Mouse (Mus musculus): ENCODE data around the gene Osbpl9. TPM values are rescaled to one million over a fixed set of nuclear protein-coding genes. Genes with fewer than 3 reads are reported as not detected.

Gene Osbpl9
- polyA plus RNA-seq, 1 experiment from 2014 or later: 80.0 TPM

DNA sequence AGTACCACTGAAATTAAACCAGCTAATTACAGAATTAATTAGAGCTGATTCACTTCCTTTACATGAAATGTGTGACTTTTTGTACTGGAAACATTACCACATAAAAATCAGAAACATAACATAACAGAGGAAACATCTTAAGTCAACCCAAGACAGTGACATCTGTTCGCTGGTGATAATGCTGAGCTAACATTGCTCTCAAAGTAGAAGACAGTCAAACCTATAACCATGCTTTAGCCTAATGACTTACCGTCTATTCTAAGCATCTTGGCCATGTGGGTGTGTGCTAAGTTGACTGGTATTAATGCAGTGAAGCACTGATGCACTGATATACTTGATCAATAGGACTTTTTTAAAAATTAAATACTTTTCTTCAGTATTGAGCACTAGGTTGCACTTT lies 52.7 kb downstream of the Osbpl9 start:
- no peak overlapping the region for H3K9ac ChIP-seq (replicated peaks)
- H3K4me2 ChIP-seq (replicated peaks): no peak overlapping the region
- no peaks in the 10 kb centered on the region for H3K36me3 ChIP-seq
- H3K27me3 ChIP-seq: no peaks in the 10 kb centered on the region
- H3K27ac ChIP-seq: no peak overlapping the region
- no peak overlapping the region for H3K4me3 ChIP-seq (replicated peaks)
- 90% methylated on average over 2 of the region's 2 CpGs for WGBS
- peaks cover 10% of the 10 kb centered on the region for H3K4me1 ChIP-seq (replicated peaks)
- H3K9me3 ChIP-seq: no peaks in the 10 kb centered on the region
- no peak for ATAC-seq

DNA sequence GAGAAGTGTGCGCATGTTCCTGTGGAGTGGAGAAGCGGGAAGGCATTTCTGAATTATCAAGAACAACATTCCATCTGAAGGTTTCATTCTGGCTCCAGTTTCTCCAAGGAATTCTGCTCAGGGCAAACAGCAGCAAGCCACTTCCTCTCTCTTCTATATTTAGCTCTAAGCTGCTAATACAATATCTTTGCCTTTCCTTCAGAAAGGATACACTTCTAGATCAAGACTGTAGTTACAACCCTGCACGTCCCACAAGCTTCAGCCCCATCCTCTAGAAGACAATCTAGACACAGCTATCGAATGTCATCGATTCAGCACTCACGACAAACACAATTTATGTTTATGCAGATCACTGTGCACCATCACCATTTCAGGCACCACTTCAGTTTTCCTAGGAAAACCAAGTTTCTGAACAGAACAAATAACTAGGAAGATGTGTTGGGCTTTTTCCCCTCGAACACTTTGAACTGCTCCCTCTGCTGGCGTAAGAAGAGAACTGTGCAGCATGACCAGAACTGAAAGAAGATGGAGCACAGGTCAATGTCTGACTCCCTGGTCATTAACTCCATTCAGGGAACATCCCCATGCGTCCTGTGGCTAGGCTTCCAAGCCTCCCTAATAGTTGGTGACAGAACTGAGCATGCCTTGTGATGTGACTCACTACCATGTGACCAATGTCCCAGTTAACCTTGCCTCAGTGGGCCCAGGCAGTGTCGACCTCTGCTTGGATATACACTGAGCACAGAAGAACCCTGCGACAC lies 54.6 kb downstream of the Osbpl9 start:
- WGBS: 62% methylated on average over 11 of the region's 11 CpGs
- Histone ChIP-seq H3K27me3 (no peaks in the 10 kb centered on the region), H3K4me2 (replicated peaks) (no peak overlapping the region), H3K4me1 (replicated peaks) (no peaks in the 10 kb centered on the region), H3K9me3 (no peaks in the 10 kb centered on the region), H3K9ac (replicated peaks) (no peak overlapping the region), H3K27ac (no peak overlapping the region), H3K4me3 (replicated peaks) (no peak overlapping the region), H3K36me3 (no peaks in the 10 kb centered on the region)
- 0 out of 2 replicates have a peak, but pooled peaks have one; percentile 50 for ATAC-seq

DNA sequence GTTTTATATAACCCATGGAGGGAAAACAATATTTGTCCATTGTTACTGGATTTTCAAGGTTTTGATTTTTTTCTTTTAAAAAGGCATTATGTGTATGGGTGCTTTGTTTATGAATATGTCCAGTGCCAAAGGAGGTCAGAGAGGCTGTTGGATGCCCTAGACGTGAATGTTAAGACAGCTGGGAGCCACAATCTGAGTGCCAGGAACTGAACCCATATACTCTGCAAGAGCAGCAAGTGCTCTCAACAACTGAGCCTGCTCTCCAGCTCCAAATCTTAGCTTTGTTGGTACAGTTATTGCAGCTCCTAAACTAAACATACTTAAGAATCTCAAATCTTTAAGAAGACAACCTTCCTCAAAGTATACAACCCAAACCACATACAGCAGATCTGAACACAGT lies 59.0 kb downstream of the Osbpl9 start:
- H3K4me2 ChIP-seq (replicated peaks): no peak overlapping the region
- H3K4me1 ChIP-seq (replicated peaks): no peaks in the 10 kb centered on the region
- no peaks in the 10 kb centered on the region for H3K9me3 ChIP-seq
- no peaks in the 10 kb centered on the region for H3K27me3 ChIP-seq
- H3K36me3 ChIP-seq: no peaks in the 10 kb centered on the region
- no peak overlapping the region for H3K27ac ChIP-seq
- WGBS: 89% methylated on average over 1 of the region's 1 CpGs
- ATAC-seq: no peak
- H3K9ac ChIP-seq (replicated peaks): no peak overlapping the region
- H3K4me3 ChIP-seq (replicated peaks): no peak overlapping the region

DNA sequence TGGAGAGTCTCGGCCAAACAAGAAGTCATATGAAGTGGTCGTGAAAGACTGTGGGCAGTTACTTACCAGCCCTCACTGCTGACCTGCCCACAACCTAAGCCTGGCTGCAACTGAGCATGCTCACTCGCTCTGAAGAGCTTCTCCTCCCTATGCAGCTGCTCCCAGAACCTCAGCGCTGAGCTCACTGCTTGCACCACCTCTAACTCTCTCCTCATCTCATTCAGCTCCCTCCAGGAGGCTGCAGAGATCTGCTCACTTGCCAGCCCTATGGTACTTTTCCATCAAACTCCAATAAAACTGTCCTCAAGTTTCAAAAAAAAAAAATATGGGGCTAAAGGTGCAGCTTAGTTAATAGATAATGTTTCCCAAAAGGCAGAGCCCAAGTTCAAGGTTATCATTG lies 63.5 kb downstream of the Osbpl9 start:
- Histone ChIP-seq H3K4me2 (replicated peaks) (no peak overlapping the region), H3K9ac (replicated peaks) (no peak overlapping the region), H3K4me1 (replicated peaks) (no peaks in the 10 kb centered on the region), H3K27me3 (no peaks in the 10 kb centered on the region), H3K27ac (no peak overlapping the region), H3K9me3 (no peaks in the 10 kb centered on the region), H3K4me3 (replicated peaks) (no peak overlapping the region), H3K36me3 (no peaks in the 10 kb centered on the region)
- WGBS: 48% methylated on average over 4 of the region's 4 CpGs
- ATAC-seq: no peak

DNA sequence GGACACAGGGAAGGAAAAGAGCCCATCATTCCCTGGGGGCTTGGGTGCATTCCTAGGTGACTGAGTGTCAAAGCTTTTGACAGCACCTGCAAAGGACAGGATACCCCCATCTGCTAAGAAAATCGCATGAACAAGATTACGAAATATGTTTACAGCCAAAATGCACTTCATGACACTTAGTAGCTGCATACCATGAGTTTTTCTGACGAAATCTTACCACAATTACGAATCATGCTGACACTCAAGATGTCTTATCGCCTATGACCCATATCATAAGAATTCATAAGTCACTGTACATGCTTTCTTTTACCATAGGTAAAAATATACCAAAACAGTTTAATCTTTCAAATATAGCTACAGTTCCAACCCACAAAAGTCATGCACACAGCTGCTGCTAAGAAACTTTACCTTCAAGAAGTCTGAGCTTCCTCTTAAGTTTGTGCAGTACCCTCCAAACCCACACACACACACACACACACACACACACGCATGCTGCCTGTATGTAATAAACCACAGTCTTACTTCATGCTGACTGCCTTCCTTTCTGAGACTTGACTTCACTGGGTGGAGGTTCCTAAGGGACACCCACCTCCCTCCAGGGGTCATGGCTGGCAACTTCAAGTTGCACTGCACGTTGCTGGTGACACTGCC lies 65.5 kb downstream of the Osbpl9 start:
- 89% methylated on average over 7 of the region's 7 CpGs for WGBS
- ATAC-seq: no peak
- H3K9me3 ChIP-seq: no peaks in the 10 kb centered on the region
- H3K9ac ChIP-seq (replicated peaks): no peak overlapping the region
- no peak overlapping the region for H3K27ac ChIP-seq
- no peaks in the 10 kb centered on the region for H3K4me1 ChIP-seq (replicated peaks)
- no peaks in the 10 kb centered on the region for H3K27me3 ChIP-seq
- H3K36me3 ChIP-seq: peaks cover 5% of the 10 kb centered on the region
- H3K4me2 ChIP-seq (replicated peaks): no peak overlapping the region
- H3K4me3 ChIP-seq (replicated peaks): no peak overlapping the region

DNA sequence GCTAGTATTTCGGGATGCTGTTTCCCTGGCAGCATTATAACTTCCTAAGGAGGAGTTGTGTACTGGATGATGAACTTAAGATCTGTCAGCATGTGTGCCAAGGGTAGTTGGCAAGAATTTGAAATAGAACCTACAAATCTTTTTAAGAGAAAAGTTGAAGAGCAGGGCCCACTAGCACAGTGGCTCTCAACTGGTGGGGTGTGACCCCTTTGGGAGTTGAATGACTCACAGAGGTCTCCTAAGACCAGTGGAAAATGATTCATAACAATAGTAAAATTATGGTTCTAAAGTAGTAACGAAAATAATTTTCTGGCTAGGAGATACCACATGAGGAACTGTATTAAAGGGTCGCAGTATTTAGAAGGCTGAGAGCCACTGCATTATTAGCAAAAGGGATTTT lies 67.1 kb downstream of the Osbpl9 start:
- Histone ChIP-seq H3K36me3 (peaks cover 9% of the 10 kb centered on the region), H3K4me3 (replicated peaks) (no peak overlapping the region), H3K4me2 (replicated peaks) (no peak overlapping the region), H3K27ac (no peak overlapping the region), H3K9me3 (no peaks in the 10 kb centered on the region), H3K27me3 (no peaks in the 10 kb centered on the region), H3K4me1 (replicated peaks) (no peaks in the 10 kb centered on the region), H3K9ac (replicated peaks) (no peak overlapping the region)
- ATAC-seq: no peak
- 93% methylated on average over 3 of the region's 3 CpGs for WGBS

DNA sequence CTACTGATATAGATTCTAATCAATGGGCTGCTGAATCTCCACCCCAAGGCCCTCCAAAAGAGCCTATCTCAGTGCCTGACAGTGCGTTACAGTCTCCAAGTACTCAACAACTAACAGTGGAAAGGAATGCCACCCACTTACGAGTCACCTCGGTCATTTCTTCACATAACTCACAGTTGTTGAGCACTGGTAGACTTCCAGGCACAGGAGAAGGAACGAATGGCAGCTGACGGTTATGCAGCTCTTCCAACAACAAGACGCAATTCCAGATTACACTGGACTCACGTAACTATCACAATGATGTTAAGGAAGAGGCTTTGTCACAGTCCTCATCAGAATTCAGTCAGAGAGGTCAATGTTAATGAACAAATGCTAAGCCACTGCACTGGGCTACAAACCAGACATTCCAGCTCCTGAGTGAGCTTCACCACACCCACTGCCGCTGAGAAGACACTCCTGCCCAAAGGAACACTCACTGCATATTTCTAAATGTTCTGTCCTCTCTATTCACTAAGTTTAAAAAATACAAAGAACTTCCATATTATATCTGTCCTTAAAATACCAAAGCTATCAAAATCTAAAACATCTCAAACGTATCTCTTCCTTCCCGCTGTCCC lies 70.7 kb downstream of the Osbpl9 start:
- H3K4me1 ChIP-seq (replicated peaks): peaks cover 21% of the 10 kb centered on the region
- H3K9ac ChIP-seq (replicated peaks): no peak overlapping the region
- peaks cover 9% of the 10 kb centered on the region for H3K36me3 ChIP-seq
- no peak overlapping the region for H3K27ac ChIP-seq
- H3K27me3 ChIP-seq: no peaks in the 10 kb centered on the region
- no peak for ATAC-seq
- H3K4me3 ChIP-seq (replicated peaks): no peak overlapping the region
- H3K4me2 ChIP-seq (replicated peaks): no peak overlapping the region
- 92% methylated on average over 10 of the region's 10 CpGs for WGBS
- no peaks in the 10 kb centered on the region for H3K9me3 ChIP-seq

DNA sequence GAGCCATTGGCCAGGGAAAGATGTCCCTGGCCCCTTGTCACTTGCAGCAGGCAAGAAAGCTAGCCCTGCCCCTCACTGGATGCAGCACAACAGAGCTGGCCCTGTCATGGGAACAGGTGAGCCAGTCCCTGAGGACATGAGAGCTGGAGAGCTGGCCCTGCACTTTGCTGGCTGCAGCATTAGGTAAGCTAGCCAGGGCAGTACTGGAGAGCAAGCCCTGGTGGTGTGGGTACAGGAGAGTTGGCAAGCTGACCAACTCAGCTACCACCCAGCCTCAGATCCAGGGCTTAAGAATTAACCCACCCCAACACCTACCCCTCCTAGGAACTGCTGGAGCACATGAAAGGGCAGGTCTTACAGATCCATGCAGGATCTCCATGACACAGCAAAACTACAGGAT lies 73.1 kb downstream of the Osbpl9 start:
- Histone ChIP-seq H3K9ac (replicated peaks) (no peak overlapping the region), H3K27me3 (no peaks in the 10 kb centered on the region), H3K36me3 (peaks cover 9% of the 10 kb centered on the region), H3K4me2 (replicated peaks) (no peak overlapping the region), H3K4me3 (replicated peaks) (no peak overlapping the region), H3K9me3 (no peaks in the 10 kb centered on the region), H3K4me1 (replicated peaks) (peaks cover 21% of the 10 kb centered on the region), H3K27ac (no peak overlapping the region)
- ATAC-seq: no peak

DNA sequence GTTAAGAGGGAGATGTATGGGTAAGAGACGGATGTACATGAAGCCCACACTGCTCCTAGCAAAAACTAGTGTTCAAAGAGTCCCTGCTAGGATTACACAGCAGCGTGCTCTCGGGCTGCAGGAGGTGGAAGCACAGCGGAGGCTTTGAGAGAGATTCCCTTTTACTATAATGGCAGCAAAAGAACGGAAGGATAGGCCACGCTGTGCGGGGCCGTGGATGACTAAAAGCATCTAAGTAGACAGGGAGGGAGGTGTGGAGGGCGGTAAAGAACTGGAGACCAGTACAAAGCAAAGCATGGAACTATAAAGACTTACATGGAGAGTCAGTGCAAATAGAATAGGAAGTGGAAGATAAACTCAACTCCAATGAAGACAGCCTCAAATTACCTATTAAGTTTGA lies 74.1 kb downstream of the Osbpl9 start:
- WGBS: 62% methylated on average over 9 of the region's 9 CpGs
- peak overlapping the region; percentile 39 for H3K27ac ChIP-seq
- peak; percentile 55; the same call in 1 of the 2 replicates for ATAC-seq
- no peak overlapping the region for H3K4me2 ChIP-seq (replicated peaks)
- peaks cover 9% of the 10 kb centered on the region for H3K36me3 ChIP-seq
- peaks cover 21% of the 10 kb centered on the region for H3K4me1 ChIP-seq (replicated peaks)
- no peaks in the 10 kb centered on the region for H3K9me3 ChIP-seq
- no peaks in the 10 kb centered on the region for H3K27me3 ChIP-seq
- H3K4me3 ChIP-seq (replicated peaks): no peak overlapping the region
- H3K9ac ChIP-seq (replicated peaks): no peak overlapping the region

DNA sequence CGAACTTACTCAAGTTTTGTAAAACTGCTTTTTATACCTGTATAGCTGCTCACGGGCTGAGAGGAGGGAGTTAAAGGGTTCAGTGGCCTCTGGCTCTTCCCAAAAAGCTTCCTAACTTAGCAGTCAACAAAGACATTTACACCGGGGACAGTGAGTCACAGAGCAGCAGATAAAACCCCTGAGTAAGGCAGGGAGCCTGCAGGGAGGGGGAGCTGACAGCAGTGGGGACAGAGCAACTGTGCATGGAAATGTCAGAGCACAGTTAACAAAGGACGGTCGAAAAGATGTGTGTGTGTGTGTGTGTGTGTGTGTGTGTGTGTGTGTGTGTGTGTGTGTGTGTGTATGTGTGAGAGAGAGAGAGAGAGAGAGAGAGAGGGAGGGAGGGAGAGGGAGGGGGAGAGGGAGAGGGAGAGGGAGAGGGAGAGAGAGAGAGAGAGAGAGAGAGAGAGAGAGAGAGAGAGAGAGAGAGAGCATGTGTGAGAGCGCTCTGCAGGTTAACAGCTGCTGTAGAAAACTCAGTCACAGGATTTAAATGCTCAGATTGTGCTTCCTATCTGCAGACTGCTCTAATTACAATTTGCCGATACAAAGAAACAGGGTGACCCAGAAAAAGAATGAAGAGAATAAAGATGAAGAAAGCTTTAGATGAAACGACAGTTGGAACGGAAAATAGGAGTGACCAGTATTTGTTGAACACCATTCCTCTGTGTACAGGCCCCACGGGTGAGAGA lies 75.1 kb downstream of the Osbpl9 start:
- H3K4me1 ChIP-seq (replicated peaks): peaks cover 21% of the 10 kb centered on the region
- H3K4me3 ChIP-seq (replicated peaks): no peak overlapping the region
- WGBS: 39% methylated on average over 10 of the region's 10 CpGs
- H3K4me2 ChIP-seq (replicated peaks): no peak overlapping the region
- no peaks in the 10 kb centered on the region for H3K9me3 ChIP-seq
- peaks cover 7% of the 10 kb centered on the region for H3K36me3 ChIP-seq
- peak overlapping the region; percentile 39; the same call in 1 of the 2 replicates for H3K27ac ChIP-seq
- no peaks in the 10 kb centered on the region for H3K27me3 ChIP-seq
- no peak overlapping the region for H3K9ac ChIP-seq (replicated peaks)
- peak; percentile 74; the same call in 1 of the 2 replicates for ATAC-seq

DNA sequence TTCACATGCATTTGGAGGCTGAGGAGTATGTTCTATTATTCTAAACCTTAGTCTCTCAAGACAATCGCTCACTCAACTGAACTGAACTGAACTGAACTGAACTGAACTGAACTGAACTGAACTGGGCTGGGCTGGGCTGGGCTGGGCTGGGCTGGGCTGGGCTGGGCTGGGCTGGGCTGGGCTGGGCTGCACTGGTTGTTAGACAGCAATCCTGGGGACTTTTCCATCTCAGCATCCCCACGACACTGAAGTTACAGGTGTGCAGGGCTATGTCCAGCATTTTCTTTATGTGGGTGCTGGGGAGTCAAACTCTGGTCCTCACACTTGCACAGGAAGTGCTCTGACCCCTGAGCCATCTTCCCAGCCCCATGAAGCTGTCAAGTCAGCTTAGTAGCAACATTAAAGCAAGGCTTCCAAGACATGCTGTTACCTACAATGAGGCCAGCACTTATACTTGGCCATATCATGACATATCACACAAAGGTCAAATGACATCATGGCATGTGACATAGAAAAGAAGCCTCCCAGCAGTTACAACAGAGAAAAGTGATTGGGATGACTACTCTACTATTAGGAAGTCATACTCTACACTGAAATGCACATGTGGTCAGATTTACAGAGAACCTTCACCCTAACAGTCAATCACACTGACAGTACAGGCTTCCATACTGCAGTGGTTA lies 76.2 kb downstream of the Osbpl9 start:
- no peak overlapping the region for H3K4me2 ChIP-seq (replicated peaks)

More for the DNA sequence above, 76.2 kb downstream of the Osbpl9 start:
- H3K9ac ChIP-seq (replicated peaks): no peak overlapping the region
- H3K9me3 ChIP-seq: no peaks in the 10 kb centered on the region
- ATAC-seq: no peak
- H3K36me3 ChIP-seq: no peaks in the 10 kb centered on the region
- 94% methylated on average over 2 of the region's 2 CpGs for WGBS
- H3K27ac ChIP-seq: no peak overlapping the region
- H3K4me3 ChIP-seq (replicated peaks): no peak overlapping the region
- H3K27me3 ChIP-seq: no peaks in the 10 kb centered on the region
- H3K4me1 ChIP-seq (replicated peaks): peaks cover 21% of the 10 kb centered on the region

All from midbrain, embryonic 13.5 days (tissue).